Mouse (Mus musculus): ENCODE results near the gene Olfr275. TPM values are rescaled to one million over a fixed set of nuclear protein-coding genes. Genes with fewer than 3 reads are reported as not detected.
"Not testable (repeated sequence)": the region's sequence is repeated elsewhere in the genome, so short reads cannot be mapped to it uniquely, and the experiment has no call there.

Olfr275 gene
- polyA plus RNA-seq (2016; fragmentation: Nextera tagmentation; extraction: Ambion mirVana): not detected in 2 replicates

- no peaks in the 10 kb centered on the region for H3K27me3 ChIP-seq
- ATAC-seq (ENCODE audit: insufficient number of reproducible peaks, insufficient read depth, low FRiP score, low TSS enrichment): no peak
- H3K27ac ChIP-seq: no peak within 1 kb of the TSS
- H3K36me3 ChIP-seq: no peaks in the 10 kb centered on the region
- no peak within 1 kb of the TSS for H3K4me3 ChIP-seq
- H3K9ac ChIP-seq: no peak within 1 kb of the TSS
- 80% methylated on average over 2 of the region's 2 CpGs for WGBS
- no peak within 1 kb of the TSS for H3K4me2 ChIP-seq (replicated peaks)
- no peaks in the 10 kb centered on the region for H3K4me1 ChIP-seq
- no peaks in the 10 kb centered on the region for H3K9me3 ChIP-seq
These were observed at the start of gene Olfr275 for GRCm38 (mm10) chr4:52814304-52814703. Gene Olfr275 (plus strand): TSS chr4:52814604.

DNA sequence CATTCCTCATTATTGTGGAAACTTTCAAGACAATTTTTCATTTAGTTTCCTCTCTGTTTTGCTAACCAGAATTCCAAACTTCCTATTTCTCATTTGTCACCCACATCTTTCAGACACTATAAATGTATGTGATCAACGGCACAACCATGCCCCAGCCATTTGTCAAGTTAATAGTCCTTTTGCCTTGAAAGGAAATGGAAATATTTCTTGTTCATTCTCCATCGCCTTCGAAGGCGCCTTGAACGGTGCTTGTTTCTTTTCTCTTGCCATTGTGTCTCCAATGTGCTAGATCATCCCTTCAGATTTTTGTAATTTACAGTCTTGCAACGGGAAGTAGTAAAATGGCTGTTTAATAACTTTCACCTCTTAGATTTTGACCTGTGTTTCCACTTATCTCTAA lies 48.8 kb upstream of the Olfr275 start:
- H3K27ac ChIP-seq: no peak overlapping the region
- no peak overlapping the region for H3K4me3 ChIP-seq
- H3K27me3 ChIP-seq: no peaks in the 10 kb centered on the region
- H3K9ac ChIP-seq: no peak overlapping the region
- H3K4me1 ChIP-seq: no peaks in the 10 kb centered on the region
- WGBS: 81% methylated on average over 6 of the region's 6 CpGs
- H3K4me2 ChIP-seq (replicated peaks): no peak overlapping the region
- H3K36me3 ChIP-seq: no peaks in the 10 kb centered on the region
- no peaks in the 10 kb centered on the region for H3K9me3 ChIP-seq
- no peak for ATAC-seq (ENCODE audit: insufficient number of reproducible peaks, insufficient read depth, low FRiP score, low TSS enrichment)

DNA sequence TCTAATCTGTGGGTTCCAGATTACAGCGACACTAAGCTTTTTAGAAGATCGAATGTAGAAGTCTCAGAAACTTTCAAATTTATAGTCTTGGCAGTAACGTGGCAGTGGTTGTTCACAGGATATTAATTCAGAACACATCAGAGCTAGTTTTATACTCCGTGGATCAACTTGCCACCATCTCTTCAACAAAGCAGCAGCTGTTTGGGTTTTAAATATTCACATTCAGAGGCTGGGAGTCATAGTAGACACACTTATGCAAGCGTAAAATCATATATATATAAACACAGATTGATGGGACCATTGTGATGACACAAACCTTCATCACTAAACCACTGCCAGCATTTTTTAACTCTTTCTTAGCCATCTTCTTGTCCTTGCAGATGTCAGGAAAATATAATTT lies 42.2 kb upstream of the Olfr275 start:
- no peak overlapping the region for H3K27ac ChIP-seq
- no peaks in the 10 kb centered on the region for H3K36me3 ChIP-seq
- no peaks in the 10 kb centered on the region for H3K4me1 ChIP-seq
- no peak overlapping the region for H3K9ac ChIP-seq
- WGBS: 82% methylated on average over 5 of the region's 5 CpGs
- H3K9me3 ChIP-seq: no peaks in the 10 kb centered on the region
- no peak overlapping the region for H3K4me3 ChIP-seq
- no peaks in the 10 kb centered on the region for H3K27me3 ChIP-seq
- ATAC-seq (ENCODE audit: insufficient number of reproducible peaks, insufficient read depth, low FRiP score, low TSS enrichment): no peak
- no peak overlapping the region for H3K4me2 ChIP-seq (replicated peaks)

GRCm38 (mm10) chr4:52800013-52800412 lies 14.4 kb upstream of the Olfr275 start:
- Histone ChIP-seq H3K27me3 (no peaks in the 10 kb centered on the region), H3K9me3 (no peaks in the 10 kb centered on the region), H3K4me3 (no peak overlapping the region), H3K9ac (no peak overlapping the region), H3K4me2 (replicated peaks) (no peak overlapping the region), H3K4me1 (no peaks in the 10 kb centered on the region), H3K36me3 (no peaks in the 10 kb centered on the region), H3K27ac (no peak overlapping the region)
- WGBS: 81% methylated on average over 3 of the region's 3 CpGs
- no peak for ATAC-seq (ENCODE audit: insufficient number of reproducible peaks, insufficient read depth, low FRiP score, low TSS enrichment)

GRCm38 (mm10) chr4:52811871-52812270 lies 2.5 kb upstream of the Olfr275 start:
- Histone ChIP-seq H3K4me3 (no peak overlapping the region), H3K9me3 (no peaks in the 10 kb centered on the region), H3K27me3 (no peaks in the 10 kb centered on the region), H3K4me2 (replicated peaks) (no peak overlapping the region), H3K36me3 (no peaks in the 10 kb centered on the region), H3K4me1 (no peaks in the 10 kb centered on the region), H3K27ac (no peak overlapping the region), H3K9ac (no peak overlapping the region)
- WGBS: 43% methylated on average over 2 of the region's 2 CpGs
- no peak for ATAC-seq (ENCODE audit: insufficient number of reproducible peaks, insufficient read depth, low FRiP score, low TSS enrichment)

GRCm38 (mm10) chr4:52821375-52821774 lies 7.0 kb downstream of the Olfr275 start:
- H3K36me3 ChIP-seq: no peaks in the 10 kb centered on the region
- no peak for ATAC-seq (ENCODE audit: insufficient number of reproducible peaks, insufficient read depth, low FRiP score, low TSS enrichment)
- no peak overlapping the region for H3K9ac ChIP-seq
- no peak overlapping the region for H3K27ac ChIP-seq
- no peaks in the 10 kb centered on the region for H3K27me3 ChIP-seq
- 93% methylated on average over 11 of the region's 11 CpGs for WGBS
- no peak overlapping the region for H3K4me2 ChIP-seq (replicated peaks)
- no peaks in the 10 kb centered on the region for H3K9me3 ChIP-seq
- no peak overlapping the region for H3K4me3 ChIP-seq
- no peaks in the 10 kb centered on the region for H3K4me1 ChIP-seq

GRCm38 (mm10) chr4:52845411-52845810 lies 31.0 kb downstream of the Olfr275 start:
- H3K4me2 ChIP-seq (replicated peaks); ATAC-seq (ENCODE audit: insufficient number of reproducible peaks, insufficient read depth, low FRiP score, low TSS enrichment); H3K27ac ChIP-seq; H3K4me1 ChIP-seq; H3K27me3 ChIP-seq; H3K4me3 ChIP-seq; H3K9ac ChIP-seq; H3K9me3 ChIP-seq; H3K36me3 ChIP-seq: not testable (repeated sequence)
- 45% methylated on average over 1 of the region's 1 CpGs for WGBS

GRCm38 (mm10) chr4:52849039-52849635 lies 34.7 kb downstream of the Olfr275 start:
- H3K9ac ChIP-seq: no peak overlapping the region
- H3K4me3 ChIP-seq: no peak overlapping the region
- H3K27me3 ChIP-seq: no peaks in the 10 kb centered on the region
- no peak overlapping the region for H3K27ac ChIP-seq
- no peak for ATAC-seq (ENCODE audit: insufficient number of reproducible peaks, insufficient read depth, low FRiP score, low TSS enrichment)
- no peaks in the 10 kb centered on the region for H3K9me3 ChIP-seq
- H3K4me1 ChIP-seq: no peaks in the 10 kb centered on the region
- H3K36me3 ChIP-seq: no peaks in the 10 kb centered on the region
- 64% methylated on average over 4 of the region's 4 CpGs for WGBS
- no peak overlapping the region for H3K4me2 ChIP-seq (replicated peaks)

DNA sequence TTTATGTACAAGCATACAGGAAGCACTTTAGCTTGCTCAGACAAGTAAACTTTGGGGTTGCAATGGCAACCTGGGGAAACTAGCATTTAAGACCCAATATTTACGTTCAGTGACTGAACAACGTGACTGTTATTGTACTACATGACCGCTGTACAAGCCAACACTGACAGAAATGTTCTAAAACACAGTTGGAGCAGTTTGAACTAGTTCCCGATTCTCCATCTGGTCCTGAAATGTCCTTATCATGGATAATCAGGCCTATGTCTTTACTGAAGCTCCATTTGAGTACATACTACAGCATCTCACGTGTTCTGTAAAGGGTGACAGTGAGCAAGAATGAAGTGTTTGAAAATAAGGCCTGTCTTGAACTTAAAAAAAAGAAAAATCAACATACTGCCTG lies 35.3 kb downstream of the Olfr275 start:
- Histone ChIP-seq H3K27me3 (no peaks in the 10 kb centered on the region), H3K4me2 (replicated peaks) (no peak overlapping the region), H3K4me3 (no peak overlapping the region), H3K9ac (no peak overlapping the region), H3K4me1 (no peaks in the 10 kb centered on the region), H3K27ac (no peak overlapping the region), H3K9me3 (no peaks in the 10 kb centered on the region), H3K36me3 (no peaks in the 10 kb centered on the region)
- WGBS: 92% methylated on average over 5 of the region's 5 CpGs
- ATAC-seq (ENCODE audit: insufficient number of reproducible peaks, insufficient read depth, low FRiP score, low TSS enrichment): no peak

DNA sequence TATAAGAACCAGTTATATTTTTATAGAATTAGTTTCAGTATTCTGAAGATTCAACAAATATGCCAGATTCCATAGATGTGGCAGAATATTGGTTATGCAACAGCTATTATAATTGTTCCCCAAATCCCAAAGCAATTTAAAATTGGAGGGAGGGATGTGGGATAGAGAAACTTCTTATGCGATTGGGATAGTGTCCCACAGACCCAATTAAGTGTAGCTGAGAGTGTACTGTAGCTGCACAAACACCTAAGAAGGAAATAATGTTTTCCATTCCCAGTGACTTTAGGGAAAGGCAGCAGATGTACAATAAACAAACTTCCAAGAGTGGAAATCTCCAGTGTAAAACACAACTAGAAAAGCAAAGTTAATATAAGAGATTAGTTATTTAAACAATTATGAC lies 44.7 kb downstream of the Olfr275 start, which contains the start of gene Olfr273:
TSS of gene Olfr273 (minus strand) at position 101 of the 400 bp plus-strand sequence.
- Histone ChIP-seq H3K27ac (no peak within 1 kb of the TSS), H3K36me3 (no peaks in the 10 kb centered on the region), H3K4me2 (replicated peaks) (no peak within 1 kb of the TSS), H3K9ac (no peak within 1 kb of the TSS), H3K4me1 (no peaks in the 10 kb centered on the region), H3K9me3 (no peaks in the 10 kb centered on the region), H3K27me3 (no peaks in the 10 kb centered on the region), H3K4me3 (no peak within 1 kb of the TSS)
- WGBS: 70% methylated on average over 1 of the region's 1 CpGs
- ATAC-seq (ENCODE audit: insufficient number of reproducible peaks, insufficient read depth, low FRiP score, low TSS enrichment): no peak

GRCm38 (mm10) chr4:52864156-52864555 lies 49.8 kb downstream of the Olfr275 start:
- no peak for ATAC-seq (ENCODE audit: insufficient number of reproducible peaks, insufficient read depth, low FRiP score, low TSS enrichment)
- 94% methylated on average over 9 of the region's 9 CpGs for WGBS
- Histone ChIP-seq H3K9ac (no peak overlapping the region), H3K27ac (no peak overlapping the region), H3K9me3 (no peaks in the 10 kb centered on the region), H3K4me1 (no peaks in the 10 kb centered on the region), H3K4me3 (no peak overlapping the region), H3K27me3 (no peaks in the 10 kb centered on the region), H3K4me2 (replicated peaks) (no peak overlapping the region), H3K36me3 (no peaks in the 10 kb centered on the region)

All from embryonic facial prominence, embryonic 12.5 days (tissue).